Mouse (Mus musculus) heart, adult 10 weeks (tissue): ENCODE results near the gene Mgat5b. TPM values are rescaled to one million over a fixed set of nuclear protein-coding genes. Genes with fewer than 3 reads are reported as not detected.

Experiments used
- polyA plus RNA-seq: library from polyadenylated mRNA; stranded (reverse); fragments of 350-450 nt; fragmentation: Illumina TruSeq; extraction: RNeasy Lipid Tissue Mini Kit (QIAGEN cat#74804); gene quantifications from one replicate; pipeline ENCODE4 v1.2.3, GENCODE M21; 2014; ENCODE audit warnings: low read depth, low replicate concordance

The Mgat5b gene
- 0.16 TPM for polyA plus RNA-seq

DNA sequence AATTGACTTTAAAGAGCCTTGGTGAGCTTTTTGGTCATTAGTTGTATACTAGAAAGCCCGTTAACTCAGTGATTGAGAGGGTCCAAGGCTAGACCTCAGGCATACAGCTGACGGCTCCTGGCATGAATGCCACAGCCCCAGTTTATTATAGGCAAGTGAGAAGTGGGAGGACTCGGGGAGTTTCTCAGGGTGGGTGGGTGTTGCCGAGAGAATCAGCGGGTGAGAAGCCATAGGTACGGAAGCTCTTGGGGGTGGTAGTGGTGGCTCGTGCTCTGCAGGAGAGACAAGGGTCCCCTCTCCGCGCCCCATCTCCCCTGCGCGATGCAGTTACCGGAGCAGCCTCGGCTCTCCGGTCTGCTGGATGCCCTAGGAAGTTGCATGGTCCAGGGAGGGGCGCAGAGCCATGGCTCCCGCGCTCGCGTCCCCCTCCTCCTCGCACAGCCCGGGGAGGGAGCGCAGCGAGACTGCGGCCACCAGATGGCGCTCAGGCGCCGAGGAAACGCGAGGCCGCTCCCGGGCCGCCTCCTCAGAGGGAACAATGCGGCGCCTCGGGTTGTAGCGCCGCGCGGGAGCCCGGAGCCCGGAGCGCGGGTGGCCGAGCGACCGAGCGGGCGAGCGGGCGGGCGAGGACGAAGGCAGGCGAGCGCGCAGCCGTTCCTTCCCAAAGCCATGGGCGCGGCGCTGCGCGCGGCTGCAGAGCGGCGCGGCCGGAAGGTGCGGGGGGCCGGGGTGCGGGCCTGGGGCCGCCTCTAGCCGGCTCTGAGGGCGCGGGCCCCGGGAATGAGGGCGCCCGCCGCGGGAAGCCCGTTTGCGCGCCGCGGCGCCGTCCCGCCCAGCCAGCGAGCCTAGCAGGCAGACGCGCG is at the start of gene Mgat5b:
Gene Mgat5b, plus strand, starts transcription at position 541 of the 863 bp plus-strand sequence.

Other genes starting within 250 kb of the Mgat5b start
- gene St6galnac1, start 143.4 kb upstream of the Mgat5b start, polyA plus RNA-seq, result not detected
- 16.1 TPM for gene Mxra7, start 90.8 kb upstream of the Mgat5b start, polyA plus RNA-seq
- 49.2 TPM for gene Mettl23, start 75.6 kb upstream of the Mgat5b start, polyA plus RNA-seq
- 47.9 TPM for gene Jmjd6, start 75.4 kb upstream of the Mgat5b start, polyA plus RNA-seq
- gene Mfsd11, start 66.4 kb upstream of the Mgat5b start, polyA plus RNA-seq, result 22.6 TPM
- 164 TPM for gene Srsf2, start 65.8 kb upstream of the Mgat5b start, polyA plus RNA-seq
- gene Sec14l1, start 196.3 kb downstream of the Mgat5b start, polyA plus RNA-seq, result 67.0 TPM